Comparison of ENCODE assay signal across 8 mouse cellular contexts in the genomic region with DNA sequence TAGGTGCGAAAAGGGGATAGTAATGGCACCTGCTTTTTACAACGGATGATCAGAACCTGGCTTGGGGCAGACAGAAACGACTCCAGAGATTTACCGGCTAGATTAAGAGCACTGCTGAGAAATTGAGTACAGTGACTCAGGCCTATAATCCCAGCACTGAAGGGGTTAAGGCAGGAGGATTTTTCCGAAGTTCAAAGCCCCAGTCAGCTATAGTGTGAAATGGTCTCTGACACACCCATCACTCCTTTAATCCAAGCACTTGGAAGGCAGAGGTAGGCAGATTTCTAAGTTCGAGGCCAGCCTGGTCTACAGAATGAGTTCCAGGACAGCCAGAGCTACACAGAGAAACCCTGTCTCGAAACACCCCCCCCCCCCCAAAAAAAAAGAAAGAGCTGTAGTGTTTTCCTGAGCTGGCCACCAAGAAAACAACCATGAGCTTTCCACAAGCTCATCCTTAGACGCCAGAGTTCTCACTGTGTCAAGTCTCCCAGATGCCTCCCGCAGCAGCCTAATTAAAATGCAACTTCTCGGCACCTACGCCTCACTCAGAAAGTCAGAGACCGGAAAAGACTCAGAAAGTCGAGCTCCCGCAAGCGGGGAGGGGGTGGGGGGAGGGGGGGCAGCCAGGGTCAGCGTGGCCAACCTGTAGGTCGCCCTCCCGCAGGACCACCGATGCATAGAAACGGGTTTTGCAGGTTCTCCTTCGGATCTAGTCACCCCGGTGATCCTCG. TPM values are rescaled to one million over a fixed set of nuclear protein-coding genes. Genes with fewer than 3 reads are reported as not detected.
DNase-seq lines count a peak whose midpoint lies in the region; ATAC-seq lines count a peak whose summit lies in the region.

No protein-coding gene starts in this region.

- H3K36me3 ChIP-seq in hindbrain, embryonic 16.5 days (ENCODE audit: control insufficient read depth, insufficient read depth, low read length), result no peaks in the 10 kb centered on the region
- H3K36me3 ChIP-seq in midbrain, embryonic 10.5 days, result no peaks in the 10 kb centered on the region

- ATAC-seq in hindbrain, embryonic 16.5 days, result peak; percentile 40
- no peak for ATAC-seq in monocyte, adult 5-6 weeks (replicated peaks; ENCODE audit: insufficient number of reproducible peaks, low FRiP score, low TSS enrichment, poor library complexity, severe bottlenecking)

- peak overlapping the region; percentile 98 for H3K4me2 ChIP-seq in hindbrain, embryonic 16.5 days (ENCODE audit: low read length)

- peaks cover 6% of the 10 kb centered on the region for H3K4me1 ChIP-seq in hindbrain, embryonic 16.5 days (ENCODE audit: control insufficient read depth, insufficient read depth, low read depth, low read length)
- peaks cover 15% of the 10 kb centered on the region for H3K4me1 ChIP-seq in midbrain, embryonic 10.5 days

- WGBS in hindbrain, embryonic 16.5 days, result 19% methylated on average over 22 of the region's 23 CpGs
- 17% methylated on average over 23 of the region's 23 CpGs for WGBS in midbrain, embryonic 10.5 days

- DNase-seq in right cerebral cortex, adult 2 months (ENCODE audit: low spot score in 2 of 2), result peak; percentile 11 to 21
- DNase-seq in right cerebral cortex, postnatal 4 days, result no peak
- peak; percentile 55 for DNase-seq in embryo, embryonic 10.5 days (ENCODE audit: low spot score)
- DNase-seq in midbrain, embryonic 10.5 days (ENCODE audit: low spot score), result no peak
- DNase-seq in yolk sac, embryonic 10.5 days (ENCODE audit: low spot score), result no peak
- no peak for DNase-seq in kidney, adult 18-20 months

- no peaks in the 10 kb centered on the region for H3K9me3 ChIP-seq in hindbrain, embryonic 16.5 days (ENCODE audit: control insufficient read depth, low read length)
- H3K9me3 ChIP-seq in midbrain, embryonic 10.5 days (replicated peaks), result no peaks in the 10 kb centered on the region; the same call in 1 of the 2 replicates

- H3K4me3 ChIP-seq in hindbrain, embryonic 16.5 days (ENCODE audit: low read length), result peak overlapping the region; percentile 54
- H3K4me3 ChIP-seq in midbrain, embryonic 10.5 days, result peak overlapping the region; percentile 66

- no peak overlapping the region for H3K27ac ChIP-seq in hindbrain, embryonic 16.5 days (ENCODE audit: low read depth, low read length)
- H3K27ac ChIP-seq in midbrain, embryonic 10.5 days (replicated peaks), result peak overlapping the region; percentile 88

- no peaks in the 10 kb centered on the region for H3K27me3 ChIP-seq in hindbrain, embryonic 16.5 days (replicated peaks; ENCODE audit: control insufficient read depth, insufficient read depth, low read length)
- peaks cover 5% of the 10 kb centered on the region; the same call in 1 of the 2 replicates for H3K27me3 ChIP-seq in midbrain, embryonic 10.5 days (ENCODE audit: low read depth, poor library complexity, severe bottlenecking)

- peak overlapping the region; percentile 78 for H3K9ac ChIP-seq in hindbrain, embryonic 16.5 days (ENCODE audit: low read depth, low read length)

RNA-seq across cellular contexts. Expression of a gene that starts 0.8 kb away (rescaled TPM):
- 1.8 and 2.9 TPM in 2 replicates for polyA plus RNA-seq in hindbrain, embryonic 16.5 days (2015; fragmentation: Nextera tagmentation; extraction: Ambion mirVana)
- polyA plus RNA-seq in midbrain, embryonic 10.5 days (2016; fragmentation: Nextera tagmentation; extraction: Ambion mirVana), result 2.7 and 3.4 TPM in 2 replicates
- 352 to 549 TPM (median 444 TPM) in 3 replicates for total RNA-seq in monocyte, adult 5-6 weeks (2017)

RNA-seq across cellular contexts. Expression of a gene that starts 35.3 kb away (rescaled TPM):
- 35.4 and 43.5 TPM in 2 replicates for polyA plus RNA-seq in hindbrain, embryonic 16.5 days (2015; fragmentation: Nextera tagmentation; extraction: Ambion mirVana)
- 30.7 and 35.8 TPM in 2 replicates for polyA plus RNA-seq in midbrain, embryonic 10.5 days (2016; fragmentation: Nextera tagmentation; extraction: Ambion mirVana)
- total RNA-seq in monocyte, adult 5-6 weeks (2017), result 79.5 to 117 TPM (median 103 TPM) in 3 replicates

Comparison
In these comparisons a context has a peak if more than half of its experiments do, and no peak if none do; other contexts are left out.
1. DNase-seq: peak in right cerebral cortex, adult 2 months (2 of 2) and embryo, embryonic 10.5 days (single experiment); none in right cerebral cortex, postnatal 4 days (single experiment), midbrain, embryonic 10.5 days (single experiment), yolk sac, embryonic 10.5 days (single experiment) and kidney, adult 18-20 months (single experiment).